Mouse (Mus musculus): ENCODE data around the gene Olfr681. TPM values are rescaled to one million over a fixed set of nuclear protein-coding genes. Genes with fewer than 3 reads are reported as not detected.
"Not testable (repeated sequence)": the region's sequence is repeated elsewhere in the genome, so short reads cannot be mapped to it uniquely, and the experiment has no call there.

Olfr681 gene
- total RNA-seq (2022): not detected

GRCm38 (mm10) chr7:105116536-105116935 is at the start of gene Olfr681:
Gene Olfr681, plus strand, starts transcription at chr7:105116836.
- DNase-seq: no peak

DNA sequence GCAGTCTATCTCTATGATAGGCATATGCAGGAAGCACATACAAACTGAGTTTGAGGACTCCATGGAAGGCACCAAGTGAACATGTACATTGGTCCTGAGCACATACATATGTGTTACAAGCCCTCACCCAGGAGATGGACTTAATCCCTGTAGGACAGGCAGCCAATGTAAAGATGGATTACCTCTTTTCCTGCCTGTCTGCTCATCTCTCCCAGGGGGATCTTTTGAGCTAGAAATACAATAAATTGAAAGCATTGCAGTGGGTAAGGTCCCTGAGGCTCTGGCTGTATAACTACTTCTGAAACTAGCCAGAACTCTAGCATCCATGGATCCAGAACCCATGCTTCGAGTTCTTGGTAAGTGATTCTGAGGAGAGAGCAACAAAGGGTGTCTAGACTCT is 35.7 kb upstream of the Olfr681 start, which contains the start of gene Olfr679:
Gene Olfr679, plus strand, starts transcription at position 301 of the 400 bp plus-strand sequence.
- no peak for DNase-seq

GRCm38 (mm10) chr7:105092717-105093116 is 23.9 kb upstream of the Olfr681 start, which contains the start of gene Olfr680-ps1:
Gene Olfr680-ps1, minus strand, starts transcription at chr7:105092817.
- DNase-seq: not testable (repeated sequence)

GRCm38 (mm10) chr7:105141275-105141674 is 24.6 kb downstream of the Olfr681 start:
- DNase-seq: no peak

DNA sequence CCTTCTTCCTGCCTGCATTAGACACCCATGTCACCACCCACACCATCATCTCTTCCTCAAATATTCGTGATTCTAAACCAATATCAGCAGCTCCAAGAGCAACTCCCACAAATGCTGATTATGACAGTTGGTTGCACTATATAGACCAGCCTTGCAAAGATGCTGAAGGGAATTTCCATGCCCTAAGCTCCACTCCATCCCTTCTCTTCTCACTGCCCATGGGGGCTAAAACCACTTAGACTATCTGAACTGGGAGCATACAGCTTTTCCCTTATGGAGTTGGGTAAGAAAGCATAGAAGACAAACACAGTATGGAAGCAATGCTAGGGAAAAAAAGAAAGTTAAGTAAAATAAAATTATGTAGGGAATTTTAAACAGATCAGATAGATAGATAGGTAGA is 30.3 kb downstream of the Olfr681 start, which contains the start of gene Olfr683:
Gene Olfr683, minus strand, starts transcription at position 101 of the 400 bp plus-strand sequence.
- DNase-seq: no peak

- DNase-seq: no peak
These were observed 46.9 kb downstream of the Olfr681 start, which contains the start of gene Olfr684 for GRCm38 (mm10) chr7:105163553-105163952. Gene Olfr684, minus strand, starts transcription at chr7:105163653.

- no peak for DNase-seq
These were observed 54.1 kb downstream of the Olfr681 start for GRCm38 (mm10) chr7:105170773-105171172.

Other genes with a start within 250 kb of the Olfr681 start
- gene Olfr665, start 238.8 kb upstream of the Olfr681 start, total RNA-seq (2022): not detected
- not detected for gene Olfr666, start 220.9 kb upstream of the Olfr681 start, total RNA-seq (2022)
- not detected for gene Olfr667, start 195.4 kb upstream of the Olfr681 start, total RNA-seq (2022)
- gene Olfr668, start 188.8 kb upstream of the Olfr681 start, total RNA-seq (2022): not detected
- not detected for gene Olfr669, start 182.6 kb upstream of the Olfr681 start, total RNA-seq (2022)
- gene Olfr670, start 154.2 kb upstream of the Olfr681 start, total RNA-seq (2022): not detected
- not detected for gene Olfr671, start 137.7 kb upstream of the Olfr681 start, total RNA-seq (2022)
- not detected for gene Olfr672, start 114.8 kb upstream of the Olfr681 start, total RNA-seq (2022)
- not detected for gene Olfr675, start 88.4 kb upstream of the Olfr681 start, total RNA-seq (2022)
- not detected for gene Olfr676, start 84.1 kb upstream of the Olfr681 start, total RNA-seq (2022)
- not detected for gene Olfr677, start 65.5 kb upstream of the Olfr681 start, total RNA-seq (2022)
- gene Olfr678, start 52.4 kb upstream of the Olfr681 start, total RNA-seq (2022): not detected
- not detected for gene Olfr679, start 35.6 kb upstream of the Olfr681 start, total RNA-seq (2022)
- not detected for gene Olfr680-ps1, start 24.0 kb upstream of the Olfr681 start, total RNA-seq (2022)
- not detected for gene Olfr683, start 30.2 kb downstream of the Olfr681 start, total RNA-seq (2022)
- not detected for gene Olfr684, start 46.8 kb downstream of the Olfr681 start, total RNA-seq (2022)
- not detected for gene Olfr685, start 69.2 kb downstream of the Olfr681 start, total RNA-seq (2022)
- gene Olfr686, start 90.6 kb downstream of the Olfr681 start, total RNA-seq (2022): not detected
- not detected for gene Olfr688, start 171.3 kb downstream of the Olfr681 start, total RNA-seq (2022)
- not detected for gene Olfr689, start 194.3 kb downstream of the Olfr681 start, total RNA-seq (2022)
- not detected for gene Olfr690, start 217.3 kb downstream of the Olfr681 start, total RNA-seq (2022)
- under 1 TPM in 1 of 4 experiments, not detected in 3; 0.15 TPM for gene Olfr691, start 225.4 kb downstream of the Olfr681 start, total RNA-seq (2022)